Mouse (Mus musculus) frontal cortex, postnatal 25 days (tissue): ENCODE data around the gene Evx2.

Experiments
- DNase-seq, 2 experiments: peaks; one replicate each; pipeline ENCODE4 v3.0.0; 2022; ENCODE audit warnings: low spot score in 2 of 2

Gene Evx2

DNA sequence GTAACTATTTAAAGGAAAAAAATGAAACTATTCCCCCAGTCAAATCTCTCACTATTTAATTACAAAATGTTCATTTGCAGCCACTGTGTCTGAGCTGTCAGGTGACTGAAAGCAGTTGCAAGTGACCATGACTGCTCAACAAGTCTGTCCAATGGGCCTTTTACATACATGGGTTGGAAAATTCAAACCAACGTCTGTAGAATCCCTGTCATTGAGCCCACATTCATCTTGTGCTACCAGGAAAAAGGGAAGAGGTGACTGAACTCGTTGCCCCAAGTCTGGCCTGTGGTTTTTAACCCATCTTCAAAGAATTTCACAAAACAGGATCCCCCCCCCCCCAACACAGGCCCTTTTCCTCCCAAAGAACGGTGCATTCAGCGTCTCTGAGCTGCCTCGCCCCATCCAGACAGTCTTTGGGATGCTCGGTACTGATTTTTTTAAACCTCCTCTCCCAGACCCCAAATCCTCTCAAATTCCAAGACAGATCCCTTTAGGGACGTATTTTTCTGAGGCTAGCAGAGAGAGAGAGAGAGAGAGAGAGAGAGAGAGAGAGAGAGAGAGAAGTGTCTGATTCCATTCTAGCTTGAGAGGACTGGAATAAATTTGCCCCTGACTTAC is 36.6 kb upstream of the Evx2 start:
- no peak for DNase-seq

DNA sequence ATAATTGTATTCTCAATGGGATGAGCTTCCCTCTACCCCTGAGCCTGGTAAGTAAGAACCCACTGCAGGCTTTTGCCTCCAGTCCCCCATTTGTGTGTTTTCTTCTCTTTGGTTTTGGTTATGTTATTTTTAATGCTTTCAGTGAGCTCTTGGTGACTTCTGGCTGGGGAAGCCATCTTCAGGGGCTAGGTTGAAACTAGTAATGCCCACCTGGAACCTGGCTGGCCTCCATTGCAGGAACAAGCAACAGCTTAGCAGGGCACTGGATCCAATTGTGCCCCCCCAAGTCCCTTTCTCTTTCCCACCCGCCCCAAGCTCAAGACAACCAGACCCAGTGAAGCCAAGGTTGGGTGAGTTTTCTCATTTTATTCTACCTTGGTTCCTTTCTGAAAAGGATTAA is 36.0 kb upstream of the Evx2 start:
- DNase-seq = no peak

DNA sequence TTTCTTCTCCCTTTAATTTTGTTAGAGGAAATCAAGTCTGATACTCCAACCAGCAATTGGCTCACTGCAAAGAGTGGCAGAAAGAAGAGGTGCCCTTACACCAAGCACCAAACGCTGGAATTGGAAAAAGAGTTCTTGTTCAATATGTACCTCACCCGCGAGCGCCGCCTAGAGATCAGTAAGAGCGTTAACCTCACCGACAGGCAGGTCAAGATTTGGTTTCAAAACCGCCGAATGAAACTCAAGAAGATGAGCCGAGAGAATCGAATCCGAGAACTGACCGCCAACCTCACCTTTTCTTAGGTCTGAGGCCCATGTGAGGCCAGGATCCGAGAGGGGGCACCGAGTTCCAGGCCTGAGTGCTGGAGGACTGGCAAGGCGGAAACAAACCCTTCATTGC is 34.7 kb upstream of the Evx2 start:
- DNase-seq = no peak

DNA sequence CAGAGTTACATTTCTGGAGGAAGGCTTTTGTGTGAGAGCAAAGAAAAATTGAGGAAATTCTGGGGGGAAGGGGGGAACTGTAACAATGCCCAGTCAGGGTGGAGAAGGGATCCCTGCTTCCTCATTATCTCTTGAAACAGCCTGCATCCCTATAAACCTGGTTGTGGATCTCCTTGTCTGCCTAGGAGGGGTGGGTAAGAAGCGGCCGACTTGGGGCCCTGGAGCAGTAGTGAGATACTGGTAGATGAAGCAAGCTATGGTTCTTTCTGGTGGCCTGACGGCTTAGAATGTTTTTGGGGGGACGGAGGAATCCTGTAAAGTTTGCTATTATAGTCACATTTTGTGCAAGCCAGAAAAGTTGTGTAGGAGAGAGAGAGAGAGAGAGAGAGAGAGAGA is 34.1 kb upstream of the Evx2 start:
- no peak for DNase-seq

DNA sequence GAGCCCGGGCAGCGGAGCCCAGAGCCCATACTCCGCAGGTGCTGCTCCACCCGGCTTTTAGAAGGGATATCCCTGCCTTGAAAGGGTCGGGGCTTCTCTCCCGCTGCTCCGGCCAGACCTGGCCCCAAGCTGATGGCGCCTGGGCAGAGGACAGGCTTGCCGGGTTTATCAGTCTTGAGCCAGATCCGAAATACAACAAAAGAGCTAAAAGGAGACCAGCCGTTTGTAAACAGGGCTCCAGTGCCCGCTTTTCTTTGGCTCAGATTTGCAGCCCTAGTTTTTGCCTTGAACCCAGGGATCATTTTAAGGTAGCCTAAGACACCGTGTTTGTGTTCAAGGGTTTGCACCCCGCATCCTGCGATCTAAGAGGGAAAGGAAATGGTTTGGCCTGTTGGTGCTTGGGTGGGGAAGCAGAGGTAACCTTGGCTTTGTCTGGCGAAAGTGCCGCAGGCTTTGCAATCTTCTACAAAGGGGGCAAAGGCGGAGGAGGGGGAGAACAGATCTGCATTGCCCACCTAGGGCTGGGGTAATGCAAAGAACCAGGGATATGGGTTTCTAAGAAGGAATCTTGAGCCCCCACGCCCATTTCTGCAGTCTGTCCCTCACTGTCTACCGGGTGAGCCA is 33.6 kb upstream of the Evx2 start:
- DNase-seq = no peak

DNA sequence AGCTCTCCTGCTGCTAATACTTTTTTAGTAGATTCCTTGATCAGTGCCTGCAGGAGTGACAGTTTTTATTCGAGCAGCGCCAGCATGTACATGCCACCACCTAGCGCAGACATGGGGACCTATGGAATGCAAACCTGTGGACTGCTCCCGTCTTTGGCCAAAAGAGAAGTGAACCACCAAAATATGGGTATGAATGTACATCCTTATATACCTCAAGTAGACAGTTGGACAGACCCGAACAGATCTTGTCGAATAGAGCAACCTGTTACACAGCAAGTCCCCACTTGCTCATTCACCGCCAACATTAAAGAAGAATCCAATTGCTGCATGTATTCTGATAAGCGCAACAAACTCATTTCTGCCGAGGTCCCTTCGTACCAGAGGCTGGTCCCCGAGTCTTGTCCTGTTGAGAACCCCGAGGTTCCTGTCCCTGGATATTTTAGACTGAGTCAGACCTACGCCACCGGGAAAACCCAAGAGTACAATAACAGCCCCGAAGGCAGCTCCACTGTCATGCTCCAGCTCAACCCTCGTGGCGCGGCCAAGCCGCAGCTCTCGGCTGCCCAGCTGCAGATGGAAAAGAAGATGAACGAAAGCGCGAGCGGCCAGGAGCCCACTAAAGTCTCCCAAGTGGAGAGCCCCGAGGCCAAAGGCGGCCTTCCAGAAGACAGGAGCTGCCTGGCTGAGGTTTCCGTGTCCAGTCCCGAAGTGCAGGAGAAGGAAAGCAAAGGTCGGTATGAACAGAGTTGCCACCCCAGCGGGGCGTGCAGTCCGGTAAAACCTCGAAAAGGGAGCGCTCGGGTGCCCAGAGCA is 32.8 kb upstream of the Evx2 start:
- no peak for DNase-seq

DNA sequence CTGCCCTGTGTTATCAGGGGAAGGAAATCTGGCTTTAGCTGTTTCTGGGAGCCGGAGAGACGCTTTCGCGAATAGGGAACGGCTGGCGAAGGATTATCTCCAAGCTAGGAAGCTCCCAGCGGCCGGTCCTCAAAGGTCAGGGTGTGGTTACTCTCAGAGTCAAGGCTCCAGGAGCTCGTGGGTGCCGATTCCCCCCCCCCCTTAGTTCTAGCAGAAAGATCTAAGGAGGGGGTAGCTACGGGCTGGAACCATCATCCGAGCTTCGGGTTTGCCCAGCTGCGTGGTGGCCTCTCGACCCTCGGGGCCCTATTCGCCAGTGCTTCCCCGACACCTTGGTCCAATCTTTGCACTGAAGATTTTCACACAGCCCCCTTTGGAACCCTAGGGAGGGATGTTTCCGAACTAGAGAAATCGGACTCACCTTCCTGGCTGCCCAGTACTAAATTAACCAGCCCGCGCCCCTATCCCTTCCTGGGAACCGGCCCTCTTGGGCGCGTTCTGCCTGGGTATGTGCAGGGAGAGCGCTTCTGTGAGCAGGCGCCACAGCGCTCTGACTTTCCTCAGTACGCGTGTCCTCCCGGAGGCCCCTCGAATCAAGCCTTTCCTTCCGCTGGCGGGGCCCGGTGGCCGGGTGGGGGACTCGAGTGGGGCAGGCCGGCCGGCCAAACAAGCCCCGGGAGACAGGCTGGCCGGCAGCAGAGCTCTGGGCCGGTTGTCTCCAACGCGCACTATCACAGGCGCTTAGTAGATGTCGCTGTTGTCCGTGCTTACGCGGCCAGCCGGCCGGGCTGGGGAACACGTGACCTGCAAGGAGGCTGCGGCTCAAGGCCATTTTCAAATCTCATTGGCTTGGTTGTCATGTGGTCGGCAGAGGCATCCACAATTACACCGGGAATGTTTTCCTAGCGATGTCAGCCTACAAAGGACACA is 31.9 kb upstream of the Evx2 start, which contains the start of gene Hoxd10:
Gene Hoxd10 (plus strand): TSS at position 903 of the 930 bp plus-strand sequence.
- DNase-seq = no peak

DNA sequence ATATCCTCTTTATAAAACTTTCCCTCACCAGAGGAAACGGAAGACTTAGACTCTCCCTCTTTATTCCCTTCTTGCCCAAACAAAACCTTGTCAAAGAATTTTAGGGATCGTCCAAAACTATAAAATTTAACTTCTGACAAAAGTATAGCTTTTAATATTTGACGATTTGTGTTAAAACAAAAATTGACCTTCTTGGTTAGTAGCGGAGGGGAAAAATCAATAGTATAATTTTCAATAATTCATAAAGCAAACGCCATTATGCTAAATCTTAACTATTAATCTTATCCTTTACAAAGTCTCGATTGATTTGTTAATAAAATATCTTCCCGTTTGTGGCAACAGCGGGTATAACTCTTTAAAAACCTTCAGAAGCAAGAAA is 31.0 kb upstream of the Evx2 start:
- no peak for DNase-seq

DNA sequence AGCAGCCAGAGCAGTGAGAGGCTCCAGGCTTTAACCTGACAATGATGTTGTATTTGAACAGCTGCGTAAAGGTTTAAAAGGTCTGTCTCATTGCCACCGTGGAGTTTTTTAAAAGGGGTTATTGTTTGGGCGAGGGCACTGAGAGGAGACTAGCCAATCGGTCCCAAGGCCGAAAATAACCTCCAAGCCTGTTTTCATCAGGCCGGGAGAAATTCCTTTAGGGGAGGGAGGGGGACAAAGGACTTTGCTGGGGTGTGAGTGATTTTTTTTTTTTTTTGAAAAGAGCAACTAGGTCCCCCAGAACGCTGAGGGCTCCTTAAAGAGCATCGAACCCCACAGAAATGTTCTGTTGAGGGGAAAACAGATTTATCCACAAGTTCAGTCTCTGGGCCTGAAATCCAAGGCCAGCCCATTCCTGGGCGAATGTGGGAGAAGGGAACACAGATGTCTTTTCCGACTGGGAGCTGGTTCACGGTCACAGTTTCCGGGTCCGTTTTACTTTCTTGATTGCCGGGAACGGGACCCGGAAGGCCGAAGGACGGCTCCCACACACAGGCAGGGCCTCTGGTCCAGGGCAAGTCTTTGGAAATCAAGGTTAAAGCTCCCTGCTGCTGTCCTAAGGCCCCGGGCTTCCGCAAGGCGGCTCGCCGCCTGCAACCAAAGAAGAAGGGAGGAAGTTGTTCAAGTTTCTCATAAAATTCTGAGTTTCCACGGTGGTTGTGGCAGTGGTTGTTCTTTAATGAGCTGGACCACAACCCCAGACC is 30.4 kb upstream of the Evx2 start:
- no peak for DNase-seq

DNA sequence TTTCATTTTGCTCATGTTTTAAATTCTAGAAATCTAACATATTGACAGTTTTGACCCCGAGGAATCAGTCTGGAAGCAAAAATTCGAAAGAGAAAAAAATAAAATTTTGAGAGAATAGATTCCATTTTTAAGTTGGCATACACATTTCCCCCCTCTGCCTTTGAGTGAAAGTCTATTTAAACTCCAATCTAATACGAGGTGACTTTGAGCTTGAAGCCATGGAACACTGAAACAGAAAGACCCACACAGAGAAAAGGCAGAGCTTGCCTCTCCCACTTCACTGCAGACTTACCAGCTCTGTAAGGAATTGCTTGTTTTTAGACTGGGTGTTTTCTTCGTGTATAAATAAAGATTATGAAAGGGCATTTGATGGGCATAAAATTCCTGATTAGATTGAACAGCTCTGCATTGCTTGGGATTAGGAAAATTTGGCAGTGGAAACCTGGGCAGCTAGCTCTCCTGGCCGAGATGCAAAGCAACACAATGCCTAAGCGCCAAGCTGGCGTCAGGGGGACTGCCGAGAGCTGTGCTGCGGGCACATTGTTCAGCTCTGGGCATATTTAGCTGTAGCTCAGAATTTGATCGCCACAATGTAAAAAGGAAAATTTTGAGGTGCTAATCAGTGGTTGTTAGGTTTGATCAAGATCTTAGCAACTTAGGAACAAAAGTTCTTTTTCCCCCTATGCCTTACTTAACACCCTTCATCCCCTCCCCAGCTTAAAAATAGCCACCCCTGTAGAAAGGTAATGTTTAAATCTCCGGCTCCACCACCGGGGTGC is 29.6 kb upstream of the Evx2 start:
- DNase-seq = no peak

DNA sequence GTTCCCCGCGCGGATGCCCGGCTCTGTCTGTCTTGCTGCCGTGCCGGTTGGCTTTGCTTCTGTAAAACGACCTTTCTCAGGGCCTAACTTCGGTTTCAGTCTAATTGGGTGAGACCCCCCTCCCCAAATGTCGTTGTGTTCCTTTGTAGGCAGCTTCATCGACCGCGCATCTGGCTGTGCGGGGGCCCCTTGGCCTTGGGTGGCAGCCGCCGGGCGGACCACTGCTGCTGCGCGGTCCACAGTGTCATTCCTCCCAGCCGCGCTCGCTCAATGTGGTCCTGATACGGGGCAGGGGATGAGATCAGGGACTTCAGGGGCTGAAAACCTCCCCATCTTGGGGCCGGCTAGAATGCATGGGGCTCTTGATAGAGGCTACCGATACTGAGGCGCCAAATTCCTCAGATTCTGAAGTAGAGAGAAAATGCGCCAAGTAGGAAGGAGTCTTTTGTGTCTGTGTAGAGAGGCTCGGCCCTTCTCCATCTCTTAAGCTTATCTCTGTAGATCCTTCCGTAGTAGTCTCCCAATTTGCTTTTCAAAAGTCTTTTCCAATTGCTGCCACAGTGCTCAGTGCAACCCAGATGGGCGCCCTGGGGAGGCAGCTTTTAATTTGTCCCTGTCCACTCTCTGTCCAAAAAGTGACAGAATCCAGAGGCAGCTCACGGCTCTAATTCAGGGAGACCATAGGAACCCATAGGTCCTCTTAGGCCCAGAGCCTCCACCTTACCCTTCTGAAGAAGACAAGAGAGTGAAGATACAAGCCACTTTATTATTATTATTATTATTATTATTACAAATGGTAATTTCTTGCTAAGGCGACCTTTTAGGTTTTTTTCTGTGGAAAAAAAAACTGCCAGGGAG is 28.6 kb upstream of the Evx2 start:
- DNase-seq = no peak

DNA sequence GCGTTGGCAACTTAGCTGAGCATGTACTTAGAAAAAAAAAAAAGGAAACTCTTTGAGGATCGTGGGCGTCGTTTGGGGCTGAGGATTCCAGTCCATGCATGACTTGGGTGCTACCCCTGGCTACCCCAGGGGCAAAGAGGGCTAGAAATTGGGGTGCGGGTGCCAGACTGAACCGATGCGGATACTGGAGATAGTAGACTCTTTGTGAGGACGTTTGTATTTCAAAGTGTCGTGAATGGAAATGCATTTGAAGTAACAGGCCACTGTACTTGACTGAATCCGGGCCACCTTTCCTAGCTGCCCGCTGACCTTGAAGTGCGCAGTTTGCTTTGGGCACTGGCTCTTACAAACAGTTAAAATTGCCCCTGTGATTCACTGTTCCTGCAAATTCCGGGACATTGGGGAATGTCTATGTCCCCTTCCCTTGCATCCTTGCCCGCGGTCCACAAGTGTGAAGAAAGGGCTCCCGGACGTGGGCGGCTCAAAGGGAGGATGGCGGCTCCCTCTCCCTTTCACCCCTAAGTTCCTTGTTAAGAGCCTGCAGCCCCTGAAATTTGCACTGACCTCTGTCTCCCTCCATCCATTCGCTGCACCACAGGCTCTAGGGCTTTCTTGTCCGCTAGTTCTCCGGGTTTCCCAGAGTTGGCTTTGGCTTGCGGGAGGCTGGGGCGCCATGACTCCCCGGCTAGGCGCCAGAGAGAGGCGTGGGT is 27.8 kb upstream of the Evx2 start:
- DNase-seq = no peak

DNA sequence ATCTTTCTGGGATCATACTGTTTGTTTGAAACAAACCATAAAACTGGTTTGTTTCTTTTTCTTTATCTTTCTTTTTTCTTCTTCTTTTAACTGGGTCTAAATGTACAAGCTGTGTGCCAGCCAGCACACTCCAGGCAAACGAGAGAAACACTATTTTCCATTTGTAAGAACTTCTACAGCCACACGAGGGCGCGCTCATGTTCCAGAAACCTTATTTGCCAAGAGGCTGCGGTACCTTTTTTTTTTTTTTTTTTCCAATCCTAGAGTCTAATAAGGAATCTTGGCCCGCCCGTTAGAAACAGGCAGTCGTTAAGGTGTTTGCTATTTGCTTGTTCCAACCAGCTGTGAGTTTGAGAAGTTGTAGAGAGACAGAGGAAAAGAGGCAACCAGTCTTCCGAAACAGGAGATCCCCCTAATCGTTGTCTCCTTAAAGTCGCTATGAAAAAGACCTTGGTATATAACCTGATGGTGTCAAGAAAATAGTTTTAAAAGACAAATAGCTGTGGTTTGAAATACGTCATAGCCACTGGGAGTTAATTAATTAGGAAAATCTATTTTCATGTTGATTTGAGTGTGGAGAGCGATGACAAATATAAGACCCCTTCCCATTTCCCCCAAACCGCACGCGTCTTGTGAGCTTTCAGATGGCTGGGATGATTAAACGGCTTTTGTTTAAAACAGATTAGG is 27.1 kb upstream of the Evx2 start:
- DNase-seq = no peak

DNA sequence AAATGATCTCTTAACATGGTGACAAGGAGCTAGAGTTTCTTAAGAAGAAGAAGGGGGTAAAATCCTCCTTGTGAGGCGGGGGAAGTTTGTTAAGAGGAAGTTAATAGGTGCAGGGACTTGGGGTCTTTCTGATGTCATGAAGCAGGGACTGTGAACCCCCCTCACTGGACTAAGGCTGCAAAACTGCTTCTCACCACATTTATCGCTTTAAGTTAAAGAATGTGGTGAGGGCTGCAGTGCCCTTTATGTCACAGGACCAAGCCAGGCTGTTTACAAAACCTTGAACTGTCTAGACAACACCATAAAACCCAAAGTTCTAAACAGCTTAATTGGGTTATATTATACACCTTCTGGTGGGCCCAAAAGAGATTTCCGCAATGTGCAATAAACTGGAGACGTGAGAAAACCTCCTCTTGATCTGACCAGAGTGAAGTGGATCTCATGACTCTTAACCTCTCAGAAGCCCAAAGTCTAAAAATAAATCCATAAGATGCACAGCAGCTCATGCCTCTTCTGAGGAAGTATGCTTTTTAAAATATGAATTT is 25.8 kb upstream of the Evx2 start:
- no peak for DNase-seq

DNA sequence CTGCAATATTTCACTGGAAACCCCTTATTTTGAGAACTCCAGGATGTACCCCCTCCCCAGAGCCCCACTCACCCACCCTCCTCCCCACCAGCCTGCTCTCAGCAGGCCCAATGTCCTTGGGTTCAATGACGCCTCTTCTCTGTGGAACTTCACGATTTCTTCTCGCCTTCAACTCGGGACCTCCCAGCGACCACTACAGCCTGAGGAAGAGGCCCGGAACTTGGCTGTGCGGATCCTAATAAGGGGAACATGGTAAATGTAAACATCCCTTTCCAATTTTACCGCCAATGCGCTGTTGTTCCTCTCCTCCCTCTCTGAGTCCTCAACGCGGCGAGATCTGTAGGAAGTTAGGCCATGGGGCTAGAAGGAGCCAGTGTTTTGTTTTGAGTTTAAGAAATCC is 24.7 kb upstream of the Evx2 start:
- DNase-seq = no peak

DNA sequence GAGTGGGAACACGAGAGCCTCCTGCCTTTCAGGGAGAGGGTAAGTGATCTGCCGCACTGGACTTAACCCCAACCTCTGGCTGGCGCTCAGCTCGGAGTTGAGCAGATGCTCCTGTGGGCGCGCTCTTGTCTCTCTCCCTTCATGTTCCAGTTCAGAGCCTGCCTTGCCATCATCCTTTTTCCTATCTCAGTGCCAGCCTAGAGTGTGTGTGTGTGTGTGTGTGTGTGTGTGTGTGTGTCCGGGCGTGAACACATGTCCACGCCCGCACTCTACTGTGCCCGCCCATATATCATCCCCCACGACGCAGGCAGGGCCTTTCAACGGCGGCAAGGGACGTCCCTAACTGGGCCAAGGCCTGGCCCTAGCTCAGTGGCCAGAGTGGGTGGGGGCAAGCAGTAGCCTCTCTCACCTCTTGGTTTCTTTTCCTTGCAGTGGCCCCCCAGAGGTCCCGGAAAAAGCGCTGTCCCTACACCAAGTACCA is 24.2 kb upstream of the Evx2 start:
- DNase-seq = no peak

DNA sequence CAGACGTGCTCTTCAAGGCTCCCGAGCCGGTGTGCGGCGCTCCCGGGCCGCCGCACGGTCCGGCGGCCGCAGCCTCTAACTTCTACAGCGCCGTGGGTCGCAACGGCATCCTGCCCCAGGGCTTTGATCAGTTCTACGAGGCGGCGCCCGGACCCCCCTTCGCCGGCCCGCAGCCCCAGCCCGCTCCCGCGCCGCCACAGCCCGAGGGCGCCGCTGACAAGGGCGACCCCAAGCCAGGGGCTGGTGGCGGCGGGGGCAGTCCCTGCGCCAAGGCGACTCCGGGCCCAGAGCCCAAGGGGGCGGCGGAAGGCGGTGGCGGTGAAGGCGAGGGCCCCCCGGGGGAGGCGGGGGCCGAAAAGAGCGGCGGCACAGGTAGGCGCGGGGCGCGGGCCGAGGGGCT is 23.4 kb upstream of the Evx2 start:
- DNase-seq = no peak
